Mouse (Mus musculus) liver, embryonic 15.5 days (tissue): ENCODE data around the gene Coq10a. TPM values are rescaled to one million over a fixed set of nuclear protein-coding genes. Genes with fewer than 3 reads are reported as not detected.

Source experiments
- ATAC-seq: fragments of 200-750 bp; cut with Nextera tagmentation; 2 replicates; pipeline ENCODE4 v1.8.0; 2017; ENCODE audit warnings: moderate number of reproducible peaks, mild to moderate bottlenecking, moderate library complexity; ENCODE audit not compliant: insufficient read depth
- H3K27ac ChIP-seq: fragments of 300-500 bp; sonication (generic); replicated peaks from 2 replicates; pipeline ENCODE4 v1.5.1; 2015; ENCODE audit warnings: mild to moderate bottlenecking, inconsistent platforms
- H3K27me3 ChIP-seq: fragments of 300-500 bp; sonication (generic); 2 replicates; pipeline ENCODE4 v1.6.1; 2015; ENCODE audit warnings: mild to moderate bottlenecking, inconsistent platforms
- H3K36me3 ChIP-seq: fragments of 300-500 bp; sonication (generic); replicated peaks from 2 replicates; pipeline ENCODE4 v1.6.1; 2015; ENCODE audit warnings: moderate library complexity, mild to moderate bottlenecking, inconsistent platforms
- H3K4me1 ChIP-seq: fragments of 300-500 bp; sonication (generic); replicated peaks from 2 replicates; pipeline ENCODE4 v1.6.1; 2015; ENCODE audit warnings: inconsistent platforms
- H3K4me2 ChIP-seq: fragments of 300-500 bp; sonication (generic); 2 replicates; pipeline ENCODE4 v1.6.1; 2015; ENCODE audit warnings: moderate library complexity, mild to moderate bottlenecking, inconsistent platforms
- H3K4me3 ChIP-seq: fragments of 300-500 bp; sonication (generic); replicated peaks from 2 replicates; pipeline ENCODE4 v1.5.1; 2015; ENCODE audit warnings: mild to moderate bottlenecking, inconsistent platforms
- H3K9ac ChIP-seq: fragments of 300-500 bp; sonication (generic); 2 replicates; pipeline ENCODE4 v1.6.1; 2015; ENCODE audit warnings: moderate library complexity, mild to moderate bottlenecking, inconsistent platforms
- H3K9me3 ChIP-seq: fragments of 300-500 bp; sonication (generic); replicated peaks from 2 replicates; pipeline ENCODE4 v1.6.1; 2016; ENCODE audit warnings: inconsistent platforms
- WGBS: fragments of 180-500 bp; shearing (Covaris S2); methylation state at CpG from one replicate; pipeline ENCODE4 v1.1.7; 2015; ENCODE audit warnings: mixed read lengths; ENCODE audit not compliant: insufficient replicate concordance; 5-methylcytosine and 5-hydroxymethylcytosine counted together
- polyA plus RNA-seq: library from polyadenylated mRNA; unstranded; fragments of >200 nt; fragmentation: Nextera tagmentation; extraction: Ambion mirVana; gene quantifications from 2 replicates; pipeline ENCODE4 v1.2.1, GENCODE M21; 2015

Coq10a gene
- polyA plus RNA-seq, 1 experiment from 2014 or later: 5.2 TPM

- no peak overlapping the region for H3K9ac ChIP-seq
- no peaks in the 10 kb centered on the region for H3K9me3 ChIP-seq
- H3K4me3 ChIP-seq: no peak overlapping the region
- H3K36me3 ChIP-seq: peaks cover 98% of the 10 kb centered on the region
- H3K27ac ChIP-seq: no peak overlapping the region
- H3K4me2 ChIP-seq: no peak overlapping the region
- ATAC-seq: no peak
- no peaks in the 10 kb centered on the region for H3K27me3 ChIP-seq
- 80% methylated on average over 7 of the region's 7 CpGs for WGBS
- H3K4me1 ChIP-seq: no peaks in the 10 kb centered on the region
These were observed 17.1 kb upstream of the Coq10a start for GRCm38 (mm10) chr10:128385902-128386301.

- Histone ChIP-seq H3K9ac (no peak overlapping the region), H3K27me3 (no peaks in the 10 kb centered on the region), H3K4me3 (no peak overlapping the region), H3K36me3 (peaks cover 80% of the 10 kb centered on the region), H3K4me2 (no peak overlapping the region), H3K9me3 (no peaks in the 10 kb centered on the region), H3K27ac (no peak overlapping the region), H3K4me1 (peaks cover 27% of the 10 kb centered on the region)
- peak; percentile 44 for ATAC-seq
- 79% methylated on average over 8 of the region's 8 CpGs for WGBS
These were observed 13.7 kb upstream of the Coq10a start for GRCm38 (mm10) chr10:128382482-128382881.

GRCm38 (mm10) chr10:128380565-128380964 is 11.8 kb upstream of the Coq10a start:
- Histone ChIP-seq H3K27me3 (no peaks in the 10 kb centered on the region), H3K27ac (no peak overlapping the region), H3K9ac (no peak overlapping the region), H3K4me2 (no peak overlapping the region), H3K4me1 (peaks cover 41% of the 10 kb centered on the region), H3K4me3 (no peak overlapping the region), H3K36me3 (peaks cover 61% of the 10 kb centered on the region), H3K9me3 (no peaks in the 10 kb centered on the region)
- no peak for ATAC-seq
- 83% methylated on average over 5 of the region's 5 CpGs for WGBS

GRCm38 (mm10) chr10:128379260-128379659 is 10.5 kb upstream of the Coq10a start:
- no peak overlapping the region for H3K4me3 ChIP-seq
- no peaks in the 10 kb centered on the region for H3K27me3 ChIP-seq
- H3K4me1 ChIP-seq: peaks cover 41% of the 10 kb centered on the region
- WGBS: 81% methylated on average over 7 of the region's 7 CpGs
- no peak overlapping the region for H3K9ac ChIP-seq
- ATAC-seq: no peak
- H3K4me2 ChIP-seq: no peak overlapping the region
- no peak overlapping the region; the same call in 1 of the 2 replicates for H3K27ac ChIP-seq
- H3K36me3 ChIP-seq: peaks cover 48% of the 10 kb centered on the region
- H3K9me3 ChIP-seq: no peaks in the 10 kb centered on the region

GRCm38 (mm10) chr10:128378462-128378861 is 9.7 kb upstream of the Coq10a start:
- H3K27ac ChIP-seq: no peak overlapping the region
- H3K36me3 ChIP-seq: peaks cover 40% of the 10 kb centered on the region
- no peaks in the 10 kb centered on the region for H3K27me3 ChIP-seq
- H3K9me3 ChIP-seq: no peaks in the 10 kb centered on the region
- H3K9ac ChIP-seq: no peak overlapping the region
- no peak for ATAC-seq
- peak overlapping the region; percentile 98 for H3K4me2 ChIP-seq
- 62% methylated on average over 3 of the region's 3 CpGs for WGBS
- peaks cover 44% of the 10 kb centered on the region for H3K4me1 ChIP-seq
- H3K4me3 ChIP-seq: peak overlapping the region; percentile 87; the same call in 1 of the 2 replicates

GRCm38 (mm10) chr10:128377940-128378448 is 9.2 kb upstream of the Coq10a start:
- WGBS: 67% methylated on average over 14 of the region's 14 CpGs
- peak overlapping the region; percentile 76; the same call in 1 of the 2 replicates for H3K27ac ChIP-seq

GRCm38 (mm10) chr10:128377222-128377939 is 8.6 kb upstream of the Coq10a start:
- peak; percentile 69 for ATAC-seq
- peak overlapping the region; percentile 92 for H3K9ac ChIP-seq
- H3K4me3 ChIP-seq: peak overlapping the region; percentile 87
- H3K27me3 ChIP-seq: no peaks in the 10 kb centered on the region
- WGBS: under 1% methylated on average over 47 of the region's 47 CpGs
- peaks cover 52% of the 10 kb centered on the region for H3K4me1 ChIP-seq
- H3K27ac ChIP-seq: peak overlapping the region; percentile 76
- peaks cover 29% of the 10 kb centered on the region for H3K36me3 ChIP-seq
- no peaks in the 10 kb centered on the region for H3K9me3 ChIP-seq
- H3K4me2 ChIP-seq: peak overlapping the region; percentile 98

More at GRCm38 (mm10) chr10:128377940-128378448, 9.2 kb upstream of the Coq10a start:
- Histone ChIP-seq H3K4me2 (peak overlapping the region; percentile 98), H3K4me3 (peak overlapping the region; percentile 87), H3K9ac (peak overlapping the region; percentile 92), H3K36me3 (peaks cover 35% of the 10 kb centered on the region), H3K9me3 (no peaks in the 10 kb centered on the region), H3K27me3 (no peaks in the 10 kb centered on the region), H3K4me1 (peaks cover 49% of the 10 kb centered on the region)
- ATAC-seq: no peak

GRCm38 (mm10) chr10:128376455-128377211 is 7.8 kb upstream of the Coq10a start, which contains the start of gene Ankrd52:
Gene Ankrd52 (plus strand): TSS chr10:128377115.
- Histone ChIP-seq H3K9ac (peak within 1 kb of the TSS; percentile 92), H3K27ac (peak within 1 kb of the TSS; percentile 85), H3K9me3 (no peaks in the 10 kb centered on the region), H3K4me1 (peaks cover 52% of the 10 kb centered on the region), H3K4me2 (peak within 1 kb of the TSS; percentile 98), H3K4me3 (peak within 1 kb of the TSS; percentile 87), H3K27me3 (no peaks in the 10 kb centered on the region), H3K36me3 (peaks cover 22% of the 10 kb centered on the region)
- peak; percentile 93 for ATAC-seq
- WGBS: 1% methylated on average over 61 of the region's 73 CpGs

GRCm38 (mm10) chr10:128376099-128376454 is 7.3 kb upstream of the Coq10a start:
- H3K4me2 ChIP-seq: peak overlapping the region; percentile 98
- H3K36me3 ChIP-seq: peaks cover 18% of the 10 kb centered on the region
- peak overlapping the region; percentile 92 for H3K9ac ChIP-seq
- WGBS: 47% methylated on average over 4 of the region's 4 CpGs
- peak overlapping the region; percentile 85 for H3K27ac ChIP-seq
- H3K4me1 ChIP-seq: peaks cover 52% of the 10 kb centered on the region
- H3K27me3 ChIP-seq: no peaks in the 10 kb centered on the region
- no peak for ATAC-seq
- H3K4me3 ChIP-seq: peak overlapping the region; percentile 87
- no peaks in the 10 kb centered on the region for H3K9me3 ChIP-seq

- Histone ChIP-seq H3K4me1 (peaks cover 51% of the 10 kb centered on the region), H3K27ac (no peak overlapping the region), H3K4me3 (no peak overlapping the region), H3K4me2 (no peak overlapping the region), H3K9me3 (no peaks in the 10 kb centered on the region), H3K36me3 (peaks cover 7% of the 10 kb centered on the region), H3K27me3 (no peaks in the 10 kb centered on the region), H3K9ac (no peak overlapping the region)
- ATAC-seq: no peak
- 68% methylated on average over 6 of the region's 6 CpGs for WGBS
These were observed 5.6 kb upstream of the Coq10a start for GRCm38 (mm10) chr10:128374393-128374792.
